Mouse (Mus musculus): ENCODE measurements around the gene Slc1a2. TPM values are rescaled to one million over a fixed set of nuclear protein-coding genes. Genes with fewer than 3 reads are reported as not detected.

The Slc1a2 gene
- polyA plus RNA-seq (2015; fragmentation: Nextera tagmentation; extraction: Ambion mirVana): 18.8 and 22.5 TPM in 2 replicates

DNA sequence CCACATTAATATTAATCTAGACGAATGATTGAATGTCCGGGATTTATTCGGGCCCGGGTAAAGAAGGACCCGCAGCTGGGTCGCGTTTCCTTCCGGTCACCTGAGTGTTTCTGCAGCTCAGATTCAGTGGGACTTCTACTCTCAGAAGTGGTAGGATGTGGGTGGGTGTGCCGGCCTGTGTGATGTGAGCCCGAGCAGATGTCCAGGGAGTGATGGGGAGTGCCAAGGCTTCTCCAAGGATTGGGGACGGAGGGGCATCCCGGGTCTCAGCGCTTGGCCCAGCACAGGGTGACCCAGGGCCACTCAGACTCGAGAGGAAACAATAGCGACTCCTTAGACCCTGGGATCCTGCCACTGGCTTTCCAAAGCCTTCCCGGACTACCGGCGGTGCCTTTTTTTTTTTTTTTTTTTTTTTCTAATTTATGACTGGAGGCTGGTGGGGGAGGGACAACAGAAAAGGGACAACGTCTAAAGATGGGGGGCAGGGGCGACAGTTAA, at the start of gene Slc1a2:
Gene Slc1a2 (plus strand): TSS at position 497 of the 498 bp plus-strand sequence.
- peak within 1 kb of the TSS; percentile 96 for H3K27ac ChIP-seq (replicated peaks)
- no peaks in the 10 kb centered on the region for H3K36me3 ChIP-seq
- peak within 1 kb of the TSS; percentile 96 for H3K9ac ChIP-seq
- under 1% methylated on average over 20 of the region's 20 CpGs for WGBS
- peak; percentile 59 for ATAC-seq (ENCODE audit: low read depth)
- H3K4me3 ChIP-seq: peak within 1 kb of the TSS; percentile 77
- H3K4me2 ChIP-seq: peak within 1 kb of the TSS; percentile 87
- H3K27me3 ChIP-seq: peaks cover 6% of the 10 kb centered on the region
- H3K9me3 ChIP-seq: no peaks in the 10 kb centered on the region
- peaks cover 67% of the 10 kb centered on the region for H3K4me1 ChIP-seq (replicated peaks)

DNA sequence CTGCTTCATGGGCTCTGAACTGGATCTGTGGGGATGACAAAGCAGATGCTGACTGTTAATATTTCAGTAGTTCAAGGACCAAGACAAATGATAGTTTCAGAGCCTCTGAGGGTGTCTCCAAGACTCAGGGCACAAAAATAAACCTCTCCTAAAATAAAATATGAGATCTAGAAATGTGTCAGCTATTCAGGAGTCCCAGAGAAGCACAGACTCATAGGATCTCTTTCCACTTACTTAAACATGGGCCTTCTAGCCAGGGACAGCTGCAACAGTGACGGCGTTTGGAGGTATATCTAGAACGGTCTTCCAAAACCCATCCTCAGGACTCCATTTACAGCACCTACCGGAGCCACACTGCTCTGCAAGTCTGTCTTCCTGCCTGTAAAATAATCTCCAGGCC, 48.0 kb upstream of the Slc1a2 start:
- H3K4me2 ChIP-seq: no peak overlapping the region
- H3K4me3 ChIP-seq: no peak overlapping the region
- no peaks in the 10 kb centered on the region for H3K27me3 ChIP-seq
- H3K9ac ChIP-seq: no peak overlapping the region
- no peaks in the 10 kb centered on the region for H3K4me1 ChIP-seq (replicated peaks)
- H3K36me3 ChIP-seq: no peaks in the 10 kb centered on the region
- ATAC-seq (ENCODE audit: low read depth): no peak
- no peak overlapping the region for H3K27ac ChIP-seq (replicated peaks)
- no peaks in the 10 kb centered on the region for H3K9me3 ChIP-seq
- WGBS: 95% methylated on average over 4 of the region's 4 CpGs

- H3K9me3 ChIP-seq: no peaks in the 10 kb centered on the region
- H3K27ac ChIP-seq (replicated peaks): no peak overlapping the region
- ATAC-seq (ENCODE audit: low read depth): no peak
- no peak overlapping the region for H3K4me3 ChIP-seq
- H3K4me2 ChIP-seq: no peak overlapping the region
- 78% methylated on average over 2 of the region's 2 CpGs for WGBS
- no peaks in the 10 kb centered on the region for H3K4me1 ChIP-seq (replicated peaks)
- H3K27me3 ChIP-seq: no peaks in the 10 kb centered on the region
- H3K9ac ChIP-seq: no peak overlapping the region
- no peaks in the 10 kb centered on the region for H3K36me3 ChIP-seq
Observed at GRCm38 (mm10) chr2:102616637-102617036, 41.8 kb upstream of the Slc1a2 start.

GRCm38 (mm10) chr2:102620744-102621429, 37.6 kb upstream of the Slc1a2 start:
- Histone ChIP-seq H3K4me3 (no peak overlapping the region), H3K9ac (no peak overlapping the region), H3K27me3 (no peaks in the 10 kb centered on the region), H3K4me2 (no peak overlapping the region), H3K4me1 (replicated peaks) (no peaks in the 10 kb centered on the region), H3K36me3 (no peaks in the 10 kb centered on the region), H3K9me3 (no peaks in the 10 kb centered on the region), H3K27ac (replicated peaks) (no peak overlapping the region)
- no peak for ATAC-seq (ENCODE audit: low read depth)
- 37% methylated on average over 12 of the region's 12 CpGs for WGBS

GRCm38 (mm10) chr2:102622176-102622575, 36.3 kb upstream of the Slc1a2 start:
- H3K9ac ChIP-seq: no peak overlapping the region
- no peak overlapping the region for H3K4me3 ChIP-seq
- WGBS: 92% methylated on average over 5 of the region's 5 CpGs
- ATAC-seq (ENCODE audit: low read depth): no peak
- H3K36me3 ChIP-seq: no peaks in the 10 kb centered on the region
- no peaks in the 10 kb centered on the region for H3K27me3 ChIP-seq
- no peak overlapping the region for H3K4me2 ChIP-seq
- no peak overlapping the region for H3K27ac ChIP-seq (replicated peaks)
- no peaks in the 10 kb centered on the region for H3K9me3 ChIP-seq
- no peaks in the 10 kb centered on the region for H3K4me1 ChIP-seq (replicated peaks)

DNA sequence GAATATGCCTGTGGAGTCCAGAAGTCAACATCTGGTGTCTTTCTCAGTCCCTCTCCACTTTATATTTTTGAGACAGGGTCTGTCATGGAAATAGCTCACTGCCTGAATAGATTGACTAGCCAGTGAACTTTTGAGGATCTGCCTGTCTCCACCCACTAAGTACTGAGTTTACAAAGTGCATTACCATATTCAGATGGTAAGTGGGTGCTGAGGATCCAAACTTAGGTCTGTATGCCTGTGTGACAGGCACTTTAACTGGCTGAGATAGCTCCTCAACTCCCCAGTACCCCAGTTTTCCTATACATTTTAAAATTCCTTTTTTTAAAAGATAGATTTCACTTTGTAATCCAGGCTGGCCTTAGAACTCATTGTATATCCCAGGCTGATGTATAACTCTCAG, 35.5 kb upstream of the Slc1a2 start:
- Histone ChIP-seq H3K4me3 (no peak overlapping the region), H3K27ac (replicated peaks) (no peak overlapping the region)
- ATAC-seq (ENCODE audit: low read depth): no peak

GRCm38 (mm10) chr2:102624538-102624937, 33.9 kb upstream of the Slc1a2 start:
- Histone ChIP-seq H3K36me3 (no peaks in the 10 kb centered on the region), H3K9me3 (no peaks in the 10 kb centered on the region), H3K4me3 (no peak overlapping the region), H3K4me1 (replicated peaks) (no peaks in the 10 kb centered on the region), H3K4me2 (no peak overlapping the region), H3K27ac (replicated peaks) (no peak overlapping the region), H3K27me3 (no peaks in the 10 kb centered on the region), H3K9ac (no peak overlapping the region)
- no peak for ATAC-seq (ENCODE audit: low read depth)
- 85% methylated on average over 1 of the region's 1 CpGs for WGBS

More for the DNA sequence above, 35.5 kb upstream of the Slc1a2 start:
- H3K9ac ChIP-seq: no peak overlapping the region
- H3K9me3 ChIP-seq: no peaks in the 10 kb centered on the region
- H3K27me3 ChIP-seq: no peaks in the 10 kb centered on the region
- no peaks in the 10 kb centered on the region for H3K4me1 ChIP-seq (replicated peaks)
- H3K36me3 ChIP-seq: no peaks in the 10 kb centered on the region
- no peak overlapping the region for H3K4me2 ChIP-seq

GRCm38 (mm10) chr2:102632361-102632760, 26.1 kb upstream of the Slc1a2 start:
- Histone ChIP-seq H3K27me3 (no peaks in the 10 kb centered on the region), H3K27ac (replicated peaks) (no peak overlapping the region), H3K4me3 (no peak overlapping the region), H3K9me3 (no peaks in the 10 kb centered on the region), H3K4me1 (replicated peaks) (no peaks in the 10 kb centered on the region), H3K4me2 (no peak overlapping the region), H3K9ac (no peak overlapping the region), H3K36me3 (no peaks in the 10 kb centered on the region)
- 89% methylated on average over 4 of the region's 4 CpGs for WGBS
- no peak for ATAC-seq (ENCODE audit: low read depth)

GRCm38 (mm10) chr2:102634010-102634409, 24.4 kb upstream of the Slc1a2 start:
- H3K4me3 ChIP-seq: no peak overlapping the region
- H3K27me3 ChIP-seq: no peaks in the 10 kb centered on the region
- H3K9me3 ChIP-seq: no peaks in the 10 kb centered on the region
- H3K4me2 ChIP-seq: no peak overlapping the region
- no peak overlapping the region for H3K9ac ChIP-seq
- H3K27ac ChIP-seq (replicated peaks): no peak overlapping the region
- peaks cover 10% of the 10 kb centered on the region for H3K4me1 ChIP-seq (replicated peaks)
- H3K36me3 ChIP-seq: no peaks in the 10 kb centered on the region
- no peak for ATAC-seq (ENCODE audit: low read depth)
- WGBS: 100% methylated on average over 1 of the region's 1 CpGs

- Histone ChIP-seq H3K27ac (replicated peaks) (no peak overlapping the region), H3K4me1 (replicated peaks) (peaks cover 10% of the 10 kb centered on the region), H3K36me3 (no peaks in the 10 kb centered on the region), H3K9ac (no peak overlapping the region), H3K9me3 (no peaks in the 10 kb centered on the region), H3K4me3 (no peak overlapping the region), H3K4me2 (no peak overlapping the region), H3K27me3 (no peaks in the 10 kb centered on the region)
- WGBS: 66% methylated on average over 3 of the region's 3 CpGs
- ATAC-seq (ENCODE audit: low read depth): no peak
Observed at GRCm38 (mm10) chr2:102635523-102636060, 22.9 kb upstream of the Slc1a2 start.

DNA sequence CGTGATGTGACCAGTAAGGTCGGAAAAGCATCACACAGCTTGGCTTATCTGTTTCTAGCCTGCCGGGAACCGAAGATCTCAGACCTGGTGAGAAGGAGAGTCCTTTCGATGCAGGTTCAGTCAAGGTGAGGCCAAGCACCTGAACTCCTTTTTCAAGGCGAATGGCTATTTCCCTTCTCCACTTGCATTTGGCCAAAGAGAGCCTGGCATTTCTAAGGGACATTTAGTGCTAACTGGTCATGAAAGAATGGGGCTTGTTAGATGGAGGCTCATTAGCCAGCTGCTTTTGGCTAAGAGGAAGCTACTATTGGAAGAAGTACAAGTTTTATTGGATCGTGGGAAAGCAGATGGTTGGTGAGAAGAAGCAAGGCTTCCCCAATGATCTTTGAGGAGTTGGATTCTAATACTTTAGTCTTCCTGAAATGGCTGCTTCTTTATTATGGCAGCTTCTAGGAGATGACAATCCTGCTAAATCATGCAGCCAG, 22.3 kb upstream of the Slc1a2 start:
- Histone ChIP-seq H3K36me3 (no peaks in the 10 kb centered on the region), H3K27me3 (no peaks in the 10 kb centered on the region), H3K4me3 (no peak overlapping the region), H3K4me2 (no peak overlapping the region), H3K9ac (no peak overlapping the region), H3K4me1 (replicated peaks) (peaks cover 10% of the 10 kb centered on the region), H3K27ac (replicated peaks) (no peak overlapping the region), H3K9me3 (no peaks in the 10 kb centered on the region)
- no peak for ATAC-seq (ENCODE audit: low read depth)
- 89% methylated on average over 7 of the region's 7 CpGs for WGBS

DNA sequence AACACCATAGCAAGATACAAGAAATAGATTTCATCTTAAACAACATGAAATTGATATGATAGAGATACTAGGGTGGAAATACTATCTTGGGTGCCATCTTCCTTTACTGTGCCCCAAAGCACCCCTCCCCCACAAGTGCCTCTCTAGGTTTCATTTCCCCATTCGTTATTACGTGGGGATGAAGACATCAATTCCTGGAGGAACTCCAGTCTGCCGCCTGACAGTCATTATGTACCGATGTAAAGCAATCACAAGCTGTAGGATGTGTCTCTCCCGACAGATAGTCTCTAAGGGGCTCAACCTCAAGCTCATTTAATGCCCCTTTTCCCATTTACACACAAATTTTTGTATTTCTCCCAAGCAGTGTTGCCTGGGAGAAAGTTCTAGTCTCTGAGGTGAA, 20.3 kb upstream of the Slc1a2 start:
- Histone ChIP-seq H3K4me1 (replicated peaks) (peaks cover 10% of the 10 kb centered on the region), H3K9ac (no peak overlapping the region), H3K36me3 (no peaks in the 10 kb centered on the region), H3K27me3 (no peaks in the 10 kb centered on the region), H3K4me3 (no peak overlapping the region), H3K27ac (replicated peaks) (0 out of 2 replicates have a peak overlapping the region, but pooled peaks have one; percentile 35), H3K9me3 (no peaks in the 10 kb centered on the region), H3K4me2 (no peak overlapping the region)
- peak; percentile 53 for ATAC-seq (ENCODE audit: low read depth)
- 28% methylated on average over 5 of the region's 5 CpGs for WGBS

All from neural tube, embryonic 13.5 days (tissue).